Mouse (Mus musculus): Measurements from ENCODE around the gene Palm3.

The Palm3 gene

DNA sequence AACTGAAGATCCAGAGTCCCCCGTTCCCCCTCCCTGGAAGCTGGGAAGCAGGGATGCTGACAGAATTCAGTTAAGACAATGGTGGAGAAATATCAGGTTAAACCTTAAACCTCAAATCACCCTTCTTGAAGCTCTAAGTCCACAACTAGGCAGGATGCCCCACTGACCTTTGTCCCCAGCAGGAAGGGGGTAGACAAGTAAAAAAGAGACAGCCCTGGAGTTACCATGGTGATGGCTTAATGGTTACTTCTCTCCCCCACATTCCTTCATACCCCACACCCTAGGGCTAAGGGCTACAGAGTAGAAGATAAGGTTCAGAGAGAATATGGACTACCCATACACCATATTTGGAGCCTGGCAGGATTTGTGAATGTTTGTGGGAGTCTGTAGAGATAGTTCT, 2.4 kb downstream of the Palm3 start:
- DNase-seq (ENCODE audit: low spot score in 2 of 2): no peak

DNA sequence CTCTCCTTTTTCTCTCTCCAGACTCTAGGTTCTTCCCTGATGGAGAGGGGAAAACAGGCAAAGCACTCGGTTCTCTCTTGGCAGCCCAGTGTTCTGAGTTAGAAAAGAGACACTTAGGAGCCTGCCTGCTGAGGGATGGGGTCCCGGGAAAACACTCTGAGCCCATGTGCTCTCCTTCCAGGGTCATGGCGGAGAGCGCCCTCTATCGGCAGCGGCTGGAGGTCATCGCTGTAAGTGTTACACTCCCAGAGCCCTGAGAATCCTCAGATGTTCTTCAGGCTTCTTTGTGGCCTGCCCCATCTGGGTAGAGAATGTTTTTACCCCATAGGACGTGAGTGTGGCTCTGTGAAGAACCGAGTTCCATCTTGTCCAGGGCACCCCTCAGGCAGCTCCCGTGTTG, 2.9 kb downstream of the Palm3 start:
- DNase-seq (ENCODE audit: low spot score in 2 of 2): peak; percentile 54 to 88

DNA sequence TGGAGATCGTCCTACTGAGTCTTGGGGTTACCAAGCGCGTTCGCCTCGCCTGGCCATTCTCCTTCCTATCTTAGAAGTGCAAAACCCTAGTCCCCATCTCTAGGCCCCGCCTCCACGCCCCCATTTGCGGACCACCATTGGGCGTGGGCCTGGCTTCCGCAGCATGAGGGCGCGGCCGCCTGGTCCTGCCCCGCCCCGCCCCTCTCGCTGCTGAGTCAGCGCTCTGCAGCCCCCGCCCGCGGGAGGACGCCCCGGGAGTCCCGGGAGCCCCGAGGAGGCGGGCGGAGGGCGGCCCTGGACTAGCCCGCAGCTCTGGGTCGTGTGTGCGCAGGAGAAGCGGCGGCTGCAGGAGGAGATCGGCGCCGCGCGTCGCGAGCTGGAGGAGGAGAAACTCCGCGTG, 4.6 kb downstream of the Palm3 start:
- DNase-seq (ENCODE audit: low spot score in 2 of 2): peak; percentile 42 to 72

DNA sequence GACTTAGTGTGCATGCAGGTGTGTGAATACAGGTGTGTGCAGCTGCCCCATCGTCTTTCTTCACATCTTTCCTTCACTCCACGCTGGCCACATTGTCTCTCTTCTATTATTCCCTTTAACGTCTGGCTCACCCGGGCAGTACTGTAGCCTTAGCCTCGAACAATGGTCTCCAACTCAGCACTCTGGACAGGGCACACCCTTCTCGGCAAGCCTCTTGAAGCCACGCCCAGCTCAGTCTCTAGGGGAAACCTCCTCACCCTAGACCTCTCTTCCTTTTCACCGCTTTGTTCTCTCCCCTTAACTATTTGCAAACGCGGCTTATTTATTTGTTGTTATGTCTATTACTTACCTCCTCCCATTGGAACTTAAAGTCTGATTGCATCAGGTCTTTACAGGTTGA, 6.2 kb downstream of the Palm3 start:
- peak in 1 of 2 experiments; percentile 40 for DNase-seq (ENCODE audit: low spot score in 2 of 2)

DNA sequence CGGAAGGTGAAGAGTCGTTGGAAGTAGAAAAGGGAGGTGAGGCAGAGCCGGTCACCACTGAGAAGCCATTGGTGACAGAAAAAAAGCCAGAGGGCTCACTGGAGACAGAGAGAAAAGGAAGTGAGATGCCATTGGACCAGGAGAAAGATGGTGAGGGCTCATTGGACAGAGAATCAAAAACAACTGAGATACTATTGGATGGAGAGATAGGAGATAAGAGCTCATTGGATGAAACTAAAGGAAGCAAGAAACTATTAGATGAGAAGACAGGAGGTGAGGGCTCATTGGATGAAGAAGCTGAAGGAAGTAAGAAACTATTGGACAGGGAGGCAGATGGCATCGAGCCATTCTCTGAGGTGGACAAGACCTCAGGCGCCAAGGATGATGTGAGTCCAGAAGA, 8.0 kb downstream of the Palm3 start:
- DNase-seq (ENCODE audit: low spot score in 2 of 2): no peak

DNA sequence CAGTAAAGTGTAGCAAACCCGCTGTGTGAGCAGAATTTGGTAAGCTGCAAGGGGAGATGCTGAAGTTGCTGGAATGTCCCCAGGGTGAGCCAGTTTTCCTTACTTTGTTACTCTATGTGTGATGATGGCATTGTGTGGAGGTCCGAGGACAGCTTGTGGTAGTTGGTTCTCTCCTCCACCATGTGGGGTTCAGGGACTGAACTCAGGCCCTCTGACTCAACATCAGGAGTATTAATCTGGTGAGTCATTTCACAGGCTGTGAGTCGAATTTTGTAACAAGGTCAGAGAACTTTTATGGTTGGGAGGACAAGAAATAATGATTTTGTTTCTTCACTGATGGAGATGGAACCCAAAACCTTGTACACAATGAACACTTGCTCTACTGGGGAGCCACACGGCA, 11.5 kb downstream of the Palm3 start:
- DNase-seq (ENCODE audit: low spot score in 2 of 2): no peak

DNA sequence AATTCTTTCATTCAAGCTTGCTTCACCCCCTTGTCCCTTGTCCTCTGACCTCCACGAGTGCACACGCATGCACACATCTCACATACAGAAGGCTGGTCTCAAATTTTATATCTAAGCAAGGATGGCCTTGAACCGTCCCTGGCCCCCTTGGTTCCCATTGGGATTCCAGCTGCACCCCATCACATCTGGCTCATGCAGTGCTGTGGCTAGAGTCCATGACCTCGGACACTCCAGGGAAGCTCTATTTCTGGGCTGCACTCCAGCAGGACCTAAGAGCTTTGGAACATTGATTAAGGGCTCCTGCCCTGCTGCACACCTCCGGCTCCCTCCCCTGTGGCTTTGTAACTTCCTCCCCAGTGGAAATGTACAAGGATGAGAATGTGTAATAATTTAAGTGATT, 16.7 kb downstream of the Palm3 start:
- no peak for DNase-seq (ENCODE audit: low spot score in 2 of 2)

DNA sequence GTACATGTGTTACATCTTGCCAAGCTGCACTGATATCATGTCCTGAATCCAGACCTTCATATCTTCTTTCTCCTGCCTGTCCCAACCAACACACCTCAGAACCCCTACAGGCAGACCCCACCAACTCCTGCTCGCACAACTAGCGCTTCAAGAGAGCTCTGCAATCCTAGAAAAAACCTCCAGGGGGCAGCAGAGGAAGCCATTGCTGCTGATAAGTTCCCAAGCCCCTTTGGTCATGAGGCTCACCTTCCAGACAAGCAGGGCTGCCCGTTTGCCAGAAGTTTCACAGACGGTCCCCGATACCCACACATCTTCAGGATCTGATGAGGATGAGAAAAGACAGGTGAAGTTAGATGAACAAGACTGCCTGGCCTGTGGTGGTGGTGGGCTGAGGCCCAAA, 17.8 kb downstream of the Palm3 start:
- DNase-seq (ENCODE audit: low spot score in 2 of 2): peak; percentile 69 to 87

DNA sequence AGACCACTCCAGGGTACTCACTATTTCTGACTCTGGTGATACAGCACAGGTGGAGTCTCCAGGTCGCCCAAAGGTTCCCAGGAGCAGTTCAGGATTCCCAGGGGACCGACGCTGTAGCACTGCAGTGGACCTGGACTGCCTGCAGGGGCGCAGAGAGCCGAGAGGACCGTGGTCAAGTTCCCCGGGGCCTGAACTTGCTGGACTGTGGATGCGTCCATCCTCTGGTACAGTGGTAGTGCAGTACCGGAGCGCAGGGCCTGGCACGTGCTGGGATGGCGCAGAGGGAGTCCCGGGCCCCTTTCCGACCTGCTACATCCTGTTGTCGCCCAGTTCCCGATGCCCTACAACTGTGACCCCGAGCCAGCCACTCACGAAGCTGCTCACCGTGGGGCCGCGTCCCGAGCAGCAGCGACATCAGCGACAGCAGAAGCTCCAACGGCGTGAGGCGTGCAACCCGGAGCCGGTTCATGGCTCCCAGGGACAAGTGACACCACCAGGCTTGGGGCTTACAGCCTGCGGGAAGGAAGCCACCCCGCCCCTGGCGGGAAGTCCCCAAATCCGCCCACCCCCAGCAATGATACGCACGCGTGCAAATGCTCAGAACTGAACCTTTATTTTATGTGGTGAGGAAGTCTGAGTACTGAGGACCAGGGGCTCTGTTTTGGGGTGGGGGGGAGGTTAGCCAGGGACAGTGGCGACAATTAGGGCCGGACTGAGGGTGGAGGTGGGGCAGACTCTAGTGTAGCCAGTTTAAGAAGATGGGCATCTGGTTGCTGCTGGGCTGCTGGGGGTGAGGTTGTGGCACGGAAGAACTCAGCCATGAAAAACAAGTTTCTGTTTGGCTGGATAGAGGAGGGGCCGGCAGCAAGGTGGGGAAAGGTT, 21.0 kb downstream of the Palm3 start, which contains the start of gene Il27ra:
Il27ra (minus strand) TSS at position 524 of the 882 bp plus-strand sequence.
- peak; percentile 49 to 78 for DNase-seq (ENCODE audit: low spot score in 2 of 2)

DNA sequence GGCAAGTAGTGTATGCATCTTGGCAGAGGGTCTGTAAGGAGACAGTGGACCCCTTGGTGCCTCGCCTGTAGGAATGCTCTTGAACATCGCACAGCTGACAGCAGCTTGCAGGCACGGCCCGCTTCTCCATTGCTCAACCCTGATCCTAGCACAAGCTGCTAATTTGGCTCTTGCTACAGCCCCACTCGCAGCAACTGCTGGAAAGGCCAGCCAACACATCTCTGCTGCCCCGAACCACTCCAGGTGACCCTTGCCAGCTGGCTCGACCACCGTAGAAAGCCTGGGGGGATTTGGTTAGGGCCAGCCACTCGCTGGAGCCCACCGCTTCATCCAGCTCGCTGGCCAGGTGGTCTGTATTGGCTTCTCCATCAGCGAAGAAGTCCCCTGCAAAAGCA, 21.7 kb downstream of the Palm3 start:
- DNase-seq (ENCODE audit: low spot score in 2 of 2): no peak

DNA sequence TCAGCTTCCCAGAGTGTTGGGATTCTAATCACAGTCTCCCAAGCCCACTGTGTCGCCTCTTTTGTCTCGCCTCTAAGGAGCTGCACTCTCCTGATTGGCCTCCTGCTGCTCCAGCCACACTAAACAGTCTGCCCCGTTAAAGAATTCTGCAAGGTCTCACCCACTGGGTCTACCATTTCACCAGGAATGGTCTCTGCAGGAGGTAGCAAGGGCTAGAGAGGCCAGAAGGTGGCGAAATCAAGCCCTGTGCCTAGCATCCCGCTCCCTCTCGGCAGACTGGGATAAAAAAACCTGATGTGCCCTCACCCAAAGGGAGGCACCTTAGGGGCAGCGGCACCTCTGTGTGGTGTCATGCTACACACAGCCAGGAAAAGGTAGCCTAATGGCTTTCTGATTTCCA, 22.8 kb downstream of the Palm3 start:
- no peak for DNase-seq (ENCODE audit: low spot score in 2 of 2)

DNA sequence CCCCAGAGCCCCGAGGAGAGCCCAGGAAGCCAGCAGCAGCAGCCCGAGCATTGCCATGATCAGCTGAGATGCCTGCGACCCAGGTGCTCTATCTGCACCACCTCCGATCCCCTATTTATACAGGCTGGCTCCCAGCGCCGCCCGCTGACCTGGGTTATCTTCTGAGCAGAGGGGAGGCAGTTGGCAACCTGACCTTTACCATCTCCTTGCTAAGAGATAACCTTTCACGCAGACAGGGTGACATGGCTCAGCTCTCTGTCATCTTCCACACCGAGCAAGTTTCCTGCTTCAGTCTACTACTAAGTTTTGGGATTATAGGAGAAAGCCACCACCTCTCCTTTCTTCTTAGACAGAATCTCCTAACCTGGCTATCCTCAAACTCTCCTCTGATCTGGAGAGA, 23.6 kb downstream of the Palm3 start, which contains the start of gene Rln3:
Rln3 (minus strand) TSS at position 101 of the 400 bp plus-strand sequence.
- no peak for DNase-seq (ENCODE audit: low spot score in 2 of 2)

DNA sequence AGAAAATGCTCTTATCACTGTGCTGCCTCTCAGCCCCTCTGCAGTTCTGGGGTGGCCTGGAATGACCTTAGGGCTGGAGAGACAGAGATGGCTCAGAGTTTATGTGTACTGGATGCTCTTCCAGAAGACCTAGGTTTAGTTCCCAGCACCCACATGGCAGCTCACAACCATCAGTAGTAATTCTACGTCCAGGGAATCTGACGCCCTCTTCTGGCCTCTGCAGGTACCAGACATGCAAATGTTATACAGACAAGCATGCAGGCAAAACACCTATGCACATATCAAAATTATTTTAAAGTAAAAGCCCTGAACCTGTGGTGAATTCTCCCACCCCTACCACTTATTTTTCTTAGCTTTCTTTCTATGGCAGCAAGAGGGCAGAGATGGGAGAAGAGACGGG, 25.2 kb downstream of the Palm3 start:
- DNase-seq (ENCODE audit: low spot score in 2 of 2): no peak

DNA sequence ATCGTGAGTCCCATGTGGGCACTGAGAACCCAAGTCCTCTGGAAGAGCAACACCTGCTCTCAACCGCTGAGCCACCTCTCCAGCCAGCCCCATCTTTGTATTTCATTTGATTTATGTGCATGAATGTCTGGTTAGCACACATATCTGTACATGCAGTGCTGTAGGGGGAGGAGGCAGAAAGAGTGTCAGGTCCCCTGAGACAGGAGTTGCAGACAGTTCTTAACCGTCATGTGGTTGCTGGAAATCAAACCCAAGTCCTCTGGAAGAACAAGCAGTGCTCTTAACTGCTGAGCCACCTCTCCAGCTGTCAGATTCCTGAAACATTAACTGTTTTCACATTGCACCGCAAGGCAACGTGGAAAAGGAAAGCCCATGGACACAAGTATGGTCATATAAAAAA, 26.9 kb downstream of the Palm3 start:
- DNase-seq (ENCODE audit: low spot score in 2 of 2): no peak

DNA sequence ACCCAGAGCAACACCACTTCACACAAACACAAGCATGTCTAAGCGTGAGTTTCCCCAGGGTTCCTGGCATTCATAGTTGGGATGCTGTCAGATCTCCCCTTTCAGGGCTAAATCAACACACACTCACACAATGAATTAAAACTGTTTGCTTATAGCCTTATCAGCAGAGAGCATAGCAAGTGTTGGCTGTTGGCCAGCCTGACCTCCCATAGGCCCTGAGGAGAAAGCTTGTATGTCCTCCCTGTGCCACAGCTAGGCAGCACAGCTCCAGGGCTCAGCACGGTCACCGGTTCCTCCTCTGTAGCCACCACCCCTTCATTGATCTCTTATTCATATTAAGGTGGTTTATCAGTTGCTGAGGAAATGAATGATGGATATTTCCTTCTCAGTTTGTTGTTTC, 31.5 kb downstream of the Palm3 start:
- DNase-seq (ENCODE audit: low spot score in 2 of 2): peak in 1 of 2 experiments; percentile 53

DNA sequence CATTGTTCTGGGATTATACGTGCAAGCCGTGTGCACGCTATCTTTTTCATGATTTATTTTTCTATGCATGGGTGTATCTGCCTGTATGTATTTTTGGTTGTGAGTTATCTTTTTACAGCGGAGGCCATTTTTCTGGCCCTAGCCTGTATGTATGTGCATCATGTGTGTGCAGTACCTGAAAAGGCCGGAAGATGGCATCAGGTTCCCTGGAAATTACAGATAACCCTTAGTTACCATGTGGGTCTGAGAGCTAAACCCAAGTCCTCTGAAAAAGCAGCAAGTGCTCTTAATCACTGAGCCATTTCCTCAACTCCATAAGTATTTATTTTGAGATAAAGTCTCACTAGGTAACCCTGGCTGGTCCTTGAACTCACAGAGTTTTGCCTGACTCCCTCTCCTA, 32.0 kb downstream of the Palm3 start:
- DNase-seq (ENCODE audit: low spot score in 2 of 2): no peak

DNA sequence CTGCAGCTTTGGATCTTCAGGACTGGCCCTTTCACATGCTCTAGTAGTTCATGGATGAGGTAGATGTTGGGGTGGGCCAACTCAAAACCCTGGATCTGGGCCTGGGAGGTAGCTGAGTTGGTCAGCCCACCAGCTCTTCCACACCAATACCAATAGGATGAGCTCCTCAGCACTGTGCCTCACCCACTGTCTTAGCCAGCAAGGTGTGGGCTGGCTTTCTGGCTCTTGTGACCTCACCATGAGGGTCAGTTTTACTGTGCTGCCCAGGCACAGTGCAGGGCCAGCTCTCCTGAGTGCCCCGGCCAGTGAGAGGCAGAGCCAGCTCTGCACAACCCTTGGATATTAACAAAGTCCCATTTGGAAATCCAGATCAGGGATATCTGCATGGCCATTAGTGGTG, 36.6 kb downstream of the Palm3 start:
- DNase-seq (ENCODE audit: low spot score in 2 of 2): no peak

DNA sequence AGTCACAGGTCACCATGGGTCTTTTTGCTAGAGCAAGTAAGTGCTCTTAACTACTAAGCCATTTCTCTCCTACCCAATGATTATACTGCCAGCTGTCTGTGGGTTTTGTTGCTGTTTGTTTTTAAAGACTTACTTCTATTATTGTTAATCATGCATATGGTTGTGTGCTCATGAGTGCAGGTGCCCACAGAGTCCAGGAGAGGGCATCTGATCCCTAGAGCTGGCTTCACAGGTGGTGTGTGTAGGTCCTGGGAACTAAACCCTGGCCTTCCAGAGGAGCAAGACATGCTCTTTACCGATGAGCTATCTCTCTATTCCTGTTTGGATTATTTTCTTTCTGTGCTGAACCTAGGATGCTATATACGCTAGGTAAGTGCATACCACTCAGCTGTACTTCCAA, 38.0 kb downstream of the Palm3 start:
- no peak for DNase-seq (ENCODE audit: low spot score in 2 of 2)

DNA sequence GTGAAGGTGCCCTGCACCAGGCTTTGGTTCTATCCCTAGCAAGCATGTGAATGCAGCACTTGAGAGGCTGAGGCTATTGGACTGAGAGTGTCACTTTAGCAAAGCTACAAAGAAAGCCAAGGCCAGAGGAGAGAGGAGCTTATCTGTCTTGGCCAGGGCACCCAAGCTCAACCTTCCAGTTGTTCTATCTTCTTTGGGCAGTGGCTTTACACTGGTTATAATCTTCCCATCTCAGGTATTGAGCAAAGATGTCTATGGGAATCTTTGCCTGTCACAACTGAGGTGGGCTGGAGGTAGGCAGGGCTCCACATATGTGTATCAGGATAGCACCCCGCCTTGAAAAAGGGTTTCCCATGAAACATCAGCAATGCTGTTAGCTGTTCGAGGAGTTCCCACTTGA, 39.0 kb downstream of the Palm3 start:
- no peak for DNase-seq (ENCODE audit: low spot score in 2 of 2)

DNA sequence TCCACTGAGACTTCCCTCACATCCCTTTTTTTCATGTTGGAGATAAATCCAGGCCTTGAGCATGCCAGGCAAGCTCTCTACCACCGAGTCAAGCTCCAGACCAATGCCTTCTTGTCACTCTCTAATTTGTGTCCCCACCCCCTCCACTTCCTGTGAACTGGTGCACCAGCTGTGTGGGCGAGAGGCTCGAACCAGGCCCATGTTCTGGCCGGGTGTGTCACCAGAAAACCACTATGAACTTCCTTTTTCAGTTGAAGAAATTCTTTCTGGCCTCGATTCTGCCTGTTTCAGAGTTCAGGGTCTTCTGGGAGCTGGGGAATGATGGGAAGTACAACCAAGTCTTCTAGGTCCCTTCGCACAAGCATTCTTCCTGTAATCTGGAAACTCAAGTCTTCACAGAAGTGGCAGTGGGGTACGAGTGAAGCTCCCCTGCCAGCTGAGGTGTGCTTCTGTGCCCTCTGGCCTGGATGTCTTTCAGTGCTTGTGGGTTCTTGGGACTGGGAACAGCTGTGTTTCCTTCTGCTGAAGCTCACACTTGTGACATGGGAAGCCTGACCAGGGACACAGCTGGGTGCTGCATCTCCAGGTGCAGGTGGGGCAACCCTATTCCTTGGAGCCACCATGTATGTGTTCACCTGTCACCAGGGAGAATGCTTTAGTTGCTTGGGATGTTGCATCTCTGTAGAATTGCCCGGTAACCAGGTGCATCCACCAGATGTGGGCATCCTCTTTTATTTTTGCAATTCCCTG, 42.8 kb downstream of the Palm3 start:
- peak; percentile 64 to 75 for DNase-seq (ENCODE audit: low spot score in 2 of 2)

DNA sequence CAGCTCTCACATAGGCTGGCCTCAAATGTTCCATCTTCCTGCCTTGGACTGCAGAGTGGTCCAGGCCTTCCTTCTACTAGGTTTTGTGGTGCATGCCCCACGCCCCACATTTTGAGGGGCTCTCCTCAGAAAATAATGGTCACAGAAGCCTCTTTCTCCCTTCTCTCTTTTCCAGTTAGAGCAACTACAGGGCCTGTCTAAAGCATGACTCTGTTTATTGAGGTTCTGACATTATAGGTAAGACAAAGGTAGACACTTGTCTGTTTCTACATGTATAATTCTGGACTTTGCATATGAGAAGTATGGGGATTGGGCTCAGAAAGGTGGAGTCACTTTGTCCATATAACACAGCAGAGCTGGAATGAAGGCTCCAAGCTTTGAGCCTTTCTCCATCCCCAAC, 43.8 kb downstream of the Palm3 start, which contains the start of gene Gm10643:
Gm10643 (minus strand) TSS at position 101 of the 400 bp plus-strand sequence.
- no peak for DNase-seq (ENCODE audit: low spot score in 2 of 2)

DNA sequence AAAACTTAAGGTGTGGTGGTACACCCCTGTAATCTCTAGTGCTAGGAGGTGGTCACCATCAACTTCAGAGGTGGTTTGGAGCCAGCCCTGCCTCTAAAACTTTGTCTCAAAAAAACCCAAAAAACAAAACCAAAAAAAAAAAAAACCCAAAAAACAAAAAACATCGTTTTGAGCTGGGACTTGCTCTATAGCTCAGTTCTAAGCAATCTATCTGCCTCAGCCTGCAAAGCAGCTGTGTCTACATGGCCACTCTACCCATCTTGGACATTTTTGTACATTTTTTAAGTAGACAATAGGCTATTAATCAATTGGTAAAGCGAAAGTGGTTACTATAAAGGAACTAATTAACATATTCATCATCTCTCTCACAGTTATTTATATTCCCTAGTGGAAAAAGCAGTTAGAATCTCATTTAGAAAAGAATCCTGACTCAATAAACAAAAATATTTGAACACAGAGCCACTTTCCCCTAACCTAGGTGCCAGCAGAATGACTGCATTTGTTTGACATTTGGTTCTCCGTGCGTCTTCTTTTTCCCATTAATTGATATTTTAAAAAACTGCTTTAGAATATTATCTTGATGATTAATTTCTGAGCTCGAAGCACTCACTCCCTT, 44.3 kb downstream of the Palm3 start:
- no peak for DNase-seq (ENCODE audit: low spot score in 2 of 2)
